Mouse (Mus musculus) thymus, adult 2 months (tissue): ENCODE results near the gene Rcan1. TPM values are rescaled to one million over a fixed set of nuclear protein-coding genes. Genes with fewer than 3 reads are reported as not detected.

Experiments
- DNase-seq: peaks from one replicate; pipeline ENCODE4 v3.0.0; 2021
- H3K27ac ChIP-seq: fragments of 200-500 bp; 2 replicates; pipeline ENCODE4 v1.5.1; 2012; ENCODE audit warnings: low read length, control low read depth; ENCODE audit not compliant: control insufficient read depth, insufficient read depth
- H3K27me3 ChIP-seq: fragments of 200-500 bp; 2 replicates; pipeline ENCODE4 v1.6.1; 2012; ENCODE audit warnings: mild to moderate bottlenecking, low read length, moderate library complexity, mixed read lengths; ENCODE audit not compliant: control insufficient read depth, insufficient read depth
- H3K36me3 ChIP-seq: fragments of 200-500 bp; 2 replicates; pipeline ENCODE4 v1.6.1; 2012; ENCODE audit warnings: mild to moderate bottlenecking, low read length, moderate library complexity; ENCODE audit not compliant: control insufficient read depth, insufficient read depth
- H3K4me1 ChIP-seq: fragments of 200-500 bp; replicated peaks from 2 replicates; pipeline ENCODE4 v1.6.1; 2012; ENCODE audit warnings: low read length; ENCODE audit not compliant: control insufficient read depth, insufficient read depth
- H3K4me3 ChIP-seq: fragments of 200-500 bp; 2 replicates; pipeline ENCODE4 v1.5.1; 2012; ENCODE audit warnings: mild to moderate bottlenecking, low read length, control low read depth, moderate library complexity; ENCODE audit not compliant: control insufficient read depth, insufficient read depth
- CTCF ChIP-seq: fragments of 200-500 bp; IDR thresholded peaks from 2 replicates; pipeline ENCODE4 v1.5.1; 2012; ENCODE audit warnings: mild to moderate bottlenecking, control low read depth, low read length, moderate library complexity, borderline replicate concordance; ENCODE audit not compliant: control insufficient read depth, poor library complexity, insufficient read depth; ENCODE audit errors: extremely low read depth
- POLR2A ChIP-seq: fragments of 200-500 bp; IDR thresholded peaks from 2 replicates; pipeline ENCODE4 v1.6.1; 2012; ENCODE audit warnings: mild to moderate bottlenecking, low read length, control low read depth, moderate library complexity; ENCODE audit not compliant: control insufficient read depth, poor library complexity, insufficient read depth; ENCODE audit errors: extremely low read depth
- WGBS: fragments of 180-500 bp; shearing (Covaris S2); methylation state at CpG from one replicate; pipeline ENCODE4 v1.1.7; 2018; 5-methylcytosine and 5-hydroxymethylcytosine counted together
- polyA plus RNA-seq: library from polyadenylated mRNA; depleted of rRNA; stranded (reverse); fragments of >200 nt; gene quantifications from 2 replicates; pipeline ENCODE4 v1.2.3, GENCODE M21; 2012

The Rcan1 gene
- polyA plus RNA-seq, 1 experiment, result 13.8 TPM

DNA sequence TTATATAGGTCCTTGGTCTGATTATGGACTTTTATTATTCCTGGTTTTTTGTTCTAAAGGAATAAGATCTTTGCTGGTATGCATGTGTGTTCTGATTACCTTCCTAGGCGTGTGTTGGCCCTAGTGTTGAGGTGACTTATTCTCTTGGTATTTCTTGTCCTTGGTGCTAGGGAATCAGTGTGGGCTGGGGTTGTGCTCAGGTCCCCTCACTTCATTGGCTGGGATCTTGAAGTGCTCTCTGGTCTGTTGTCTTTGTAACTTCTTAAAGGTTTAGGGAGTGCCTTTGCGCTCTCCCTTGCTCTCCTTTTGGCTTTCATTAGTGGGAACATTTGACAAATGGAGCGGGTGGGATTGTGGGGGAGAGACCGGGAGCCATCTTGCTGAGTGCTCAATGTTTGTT lies 36.9 kb upstream of the Rcan1 start:
- H3K4me1 ChIP-seq, result no peaks in the 10 kb centered on the region
- 96% methylated on average over 4 of the region's 4 CpGs for WGBS
- H3K27ac ChIP-seq, result no peak overlapping the region
- no peaks in the 10 kb centered on the region for H3K27me3 ChIP-seq
- no peak overlapping the region for H3K4me3 ChIP-seq
- TF ChIP-seq CTCF, result no peak
- no peak for TF ChIP-seq POLR2A
- no peak for DNase-seq
- H3K36me3 ChIP-seq, result no peaks in the 10 kb centered on the region

DNA sequence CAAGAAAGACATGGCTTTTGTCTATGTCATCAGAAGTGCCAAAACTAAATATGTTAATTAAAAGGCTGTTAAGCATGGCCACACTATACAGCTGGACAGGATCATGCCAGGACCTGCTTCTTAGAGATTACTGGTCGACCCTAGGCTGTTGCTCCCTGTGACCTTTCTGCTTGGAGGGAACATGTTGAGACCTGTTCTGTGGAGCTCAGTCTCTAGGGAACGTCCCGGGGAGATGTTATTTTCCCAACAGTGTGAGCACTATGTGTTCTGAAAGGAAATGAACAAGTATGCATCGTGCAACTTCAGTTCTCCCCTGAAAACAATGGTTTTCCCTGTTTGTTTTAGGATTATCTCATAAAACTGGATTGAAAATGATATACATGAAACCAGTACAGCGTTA lies 32.4 kb upstream of the Rcan1 start:
- peaks cover 7% of the 10 kb centered on the region; the same call in 1 of the 2 replicates for H3K27me3 ChIP-seq
- no peak for TF ChIP-seq POLR2A
- no peak for TF ChIP-seq CTCF
- no peaks in the 10 kb centered on the region for H3K36me3 ChIP-seq
- H3K4me3 ChIP-seq, result no peak overlapping the region
- no peak for DNase-seq
- 84% methylated on average over 5 of the region's 5 CpGs for WGBS
- H3K27ac ChIP-seq, result no peak overlapping the region
- H3K4me1 ChIP-seq, result no peaks in the 10 kb centered on the region

DNA sequence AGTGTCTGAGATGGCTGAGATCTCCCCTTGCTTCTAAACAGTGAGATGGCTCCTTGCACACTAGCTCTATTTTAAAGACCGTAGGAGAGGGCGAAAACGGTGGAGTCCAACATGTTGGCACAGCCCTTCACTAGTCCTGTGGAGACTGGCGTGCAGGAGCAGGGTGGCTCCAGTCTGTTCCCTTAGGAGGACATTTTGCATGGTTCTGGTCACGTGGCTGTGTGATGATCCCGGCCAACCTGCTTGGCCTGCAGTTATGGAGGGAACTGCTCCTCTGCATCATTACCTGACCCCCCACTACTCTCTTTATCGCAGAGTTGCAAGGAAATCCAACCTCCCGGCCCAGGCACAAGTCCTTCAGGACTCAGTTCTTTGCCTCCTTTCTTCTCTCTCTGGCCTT lies 29.9 kb upstream of the Rcan1 start:
- peaks cover 7% of the 10 kb centered on the region; the same call in 1 of the 2 replicates for H3K27me3 ChIP-seq
- H3K4me1 ChIP-seq, result no peaks in the 10 kb centered on the region
- H3K36me3 ChIP-seq, result no peaks in the 10 kb centered on the region
- H3K4me3 ChIP-seq, result no peak overlapping the region
- 94% methylated on average over 8 of the region's 8 CpGs for WGBS
- no peak for DNase-seq
- no peak overlapping the region for H3K27ac ChIP-seq
- TF ChIP-seq CTCF, result no peak
- TF ChIP-seq POLR2A, result no peak

DNA sequence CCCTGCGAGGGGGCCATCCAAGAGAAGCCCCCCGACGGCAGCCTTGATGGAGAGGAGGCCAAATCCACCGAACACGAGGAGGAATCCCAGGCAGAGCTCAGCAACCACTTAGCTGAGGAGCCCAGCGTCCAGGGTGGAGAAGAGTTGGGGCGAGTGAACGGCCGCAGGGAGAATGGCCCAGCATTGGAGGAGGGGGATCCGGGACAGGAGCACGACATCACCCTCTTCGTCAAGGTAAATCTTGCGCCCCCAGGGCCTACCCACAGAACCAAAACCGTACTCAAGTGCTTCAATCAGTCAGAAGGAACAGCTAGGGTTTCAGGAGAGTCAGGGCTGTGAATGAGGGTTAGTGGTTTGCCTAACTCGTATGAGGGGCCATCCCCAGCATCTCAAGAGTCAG lies 28.7 kb upstream of the Rcan1 start:
- H3K4me3 ChIP-seq, result no peak overlapping the region
- H3K4me1 ChIP-seq, result no peaks in the 10 kb centered on the region
- 32% methylated on average over 15 of the region's 15 CpGs for WGBS
- H3K27me3 ChIP-seq, result peaks cover 7% of the 10 kb centered on the region; the same call in 1 of the 2 replicates
- DNase-seq, result no peak
- no peak overlapping the region for H3K27ac ChIP-seq
- H3K36me3 ChIP-seq, result no peaks in the 10 kb centered on the region
- no peak for TF ChIP-seq POLR2A
- no peak for TF ChIP-seq CTCF

DNA sequence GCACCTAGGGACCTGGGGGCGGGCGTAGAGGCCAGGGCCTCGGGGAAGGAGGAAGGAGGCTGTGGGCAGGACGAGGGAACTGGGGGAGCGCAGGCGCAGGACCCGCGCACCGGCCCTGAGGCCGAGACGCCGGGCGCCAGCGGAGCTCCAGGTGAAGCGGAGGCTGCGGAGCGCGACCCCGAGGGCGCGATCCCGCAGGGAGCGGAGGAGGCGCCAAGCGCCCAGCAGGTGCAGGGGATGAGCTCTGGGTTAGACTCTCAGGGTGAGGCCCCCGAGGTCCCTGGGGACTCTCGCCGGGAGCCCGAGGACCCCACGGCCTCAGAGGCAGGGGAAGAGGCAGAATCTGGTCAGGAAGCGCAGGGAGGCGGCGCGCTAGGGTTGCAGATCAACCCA lies 27.9 kb upstream of the Rcan1 start:
- peaks cover 7% of the 10 kb centered on the region; the same call in 1 of the 2 replicates for H3K27me3 ChIP-seq
- TF ChIP-seq POLR2A (no peak), CTCF (no peak)
- no peak overlapping the region for H3K27ac ChIP-seq
- H3K4me3 ChIP-seq, result no peak overlapping the region
- H3K4me1 ChIP-seq, result no peaks in the 10 kb centered on the region
- no peaks in the 10 kb centered on the region for H3K36me3 ChIP-seq
- no peak for DNase-seq
- under 1% methylated on average over 34 of the region's 34 CpGs for WGBS

DNA sequence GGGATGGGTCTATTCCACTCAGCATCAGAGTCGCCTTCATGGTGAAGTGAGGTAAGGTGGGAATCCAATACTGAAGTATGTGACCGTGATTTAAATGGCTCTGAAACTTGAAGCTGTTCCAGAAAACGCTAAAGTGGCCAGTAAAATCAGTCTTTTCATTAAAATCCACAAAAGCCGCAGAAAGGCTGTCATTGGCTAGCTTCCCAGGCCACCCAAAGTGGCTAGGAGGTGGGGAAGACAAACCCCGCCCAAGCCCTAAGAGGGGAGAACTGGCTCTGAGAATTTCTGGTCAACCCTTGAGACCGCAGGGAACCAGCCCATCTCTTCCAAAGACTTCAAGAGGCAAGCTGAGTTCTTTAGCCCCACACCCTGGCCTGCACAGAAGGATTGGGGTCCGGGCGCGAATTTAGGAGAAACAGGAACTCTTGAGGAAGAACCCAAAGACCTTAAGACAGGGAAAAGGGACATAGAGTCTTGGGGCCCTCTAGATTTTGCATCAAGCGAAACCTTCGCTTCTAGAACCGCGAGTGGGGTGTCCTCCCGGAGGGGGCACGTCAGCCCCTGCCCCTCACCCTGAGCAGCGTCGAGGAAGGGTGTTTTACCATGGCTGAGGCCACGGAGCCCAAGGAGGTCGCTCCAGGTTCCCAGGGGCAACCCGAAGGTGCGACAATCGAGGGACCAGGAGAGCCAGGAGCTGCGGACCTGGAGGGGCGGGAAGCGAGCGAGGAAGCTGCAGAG lies 27.4 kb upstream of the Rcan1 start:
- 12% methylated on average over 26 of the region's 26 CpGs for WGBS
- Histone ChIP-seq H3K36me3 (no peaks in the 10 kb centered on the region), H3K27me3 (peaks cover 7% of the 10 kb centered on the region; the same call in 1 of the 2 replicates), H3K4me3 (no peak overlapping the region), H3K27ac (no peak overlapping the region), H3K4me1 (no peaks in the 10 kb centered on the region)
- TF ChIP-seq POLR2A, result no peak
- TF ChIP-seq CTCF, result no peak
- DNase-seq, result no peak
